Mouse (Mus musculus): Measurements from ENCODE around the gene Kdm2b. TPM values are rescaled to one million over a fixed set of nuclear protein-coding genes. Genes with fewer than 3 reads are reported as not detected.
A peak's percentile ranks its signal among the peaks of the same experiment; 100 is the strongest.

Kdm2b gene
- total RNA-seq (2018; cell fraction: chromatin; rRNA removed): 10 to 100 TPM in 23 of 26 experiments, 1 to 10 TPM in 3; 7.2 to 82.4 (median 41.6) TPM
- 10 to 100 TPM in 25 of 26 experiments, 1 to 10 TPM in 1; 9.1 to 34.3 (median 22.3) TPM for total RNA-seq (2018; cell fraction: cytosol; rRNA removed)
- total RNA-seq (2018; cell fraction: nucleus; rRNA removed): 10 to 100 TPM in 25 of 26 experiments, 1 to 10 TPM in 1; 9.9 to 63.2 (median 24.7) TPM
- 23.6 to 28.0 TPM (median 23.7 TPM) in 3 replicates for polyA plus RNA-seq (2018)

- Histone ChIP-seq H3K27ac (peak within 1 kb of the TSS; percentile 75), H3K4me3 (ENCODE audit: inconsistent target) (peak within 1 kb of the TSS; percentile 57), H3K79me2 (ENCODE audit: inconsistent target) (no peaks in the 10 kb centered on the region), H3K36me3 (ENCODE audit: inconsistent target) (no peaks in the 10 kb centered on the region)
- 8% methylated on average over 13 of the region's 15 CpGs for WGBS (ENCODE audit: missing documents)
These were observed at the start of gene Kdm2b for GRCm38 (mm10) chr5:122989551-122990330. Gene Kdm2b (minus strand): TSS chr5:122989823.

DNA sequence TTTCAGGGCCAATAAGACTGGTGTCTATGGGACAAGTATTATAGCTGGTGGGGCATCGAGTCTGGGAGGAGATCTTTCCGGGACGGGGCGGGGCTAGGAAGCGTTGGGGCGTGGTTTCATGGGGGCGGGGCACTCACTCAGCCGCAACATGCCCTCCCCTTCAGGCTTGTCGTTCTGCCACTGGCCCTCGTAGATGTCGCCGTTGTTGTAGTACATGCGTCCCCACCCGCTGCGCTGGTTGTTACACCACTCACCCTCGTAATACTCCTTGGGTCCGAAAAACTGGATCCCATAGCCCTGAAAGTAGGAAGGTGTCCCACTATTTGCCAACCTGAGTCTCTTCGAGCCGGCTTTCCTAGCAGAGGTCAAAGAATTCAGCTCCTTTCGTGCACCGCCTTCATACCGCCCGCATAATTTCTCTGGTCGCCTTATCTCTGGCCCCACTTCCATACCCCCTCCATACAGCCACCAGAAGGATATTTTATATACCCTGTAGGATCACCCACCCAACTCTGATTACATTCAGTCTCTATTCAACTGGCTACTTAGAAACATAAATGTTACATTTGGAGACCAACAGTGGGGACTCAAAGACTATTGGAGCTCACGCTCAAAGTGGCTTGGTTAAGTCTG lies 49.6 kb upstream of the Kdm2b start:
- H3K27ac ChIP-seq: 0 out of 2 replicates have a peak overlapping the region, but pooled peaks have one; percentile 1
- WGBS (ENCODE audit: missing documents): 9% methylated on average over 25 of the region's 25 CpGs
- peak overlapping the region; percentile 22; the same call in 1 of the 2 replicates for H3K4me3 ChIP-seq (ENCODE audit: inconsistent target)
- no peaks in the 10 kb centered on the region for H3K36me3 ChIP-seq (ENCODE audit: inconsistent target)
- no peaks in the 10 kb centered on the region for H3K79me2 ChIP-seq (ENCODE audit: inconsistent target)

- 22% methylated on average over 5 of the region's 5 CpGs for WGBS (ENCODE audit: missing documents)
- H3K4me3 ChIP-seq (ENCODE audit: inconsistent target): no peak overlapping the region
- no peaks in the 10 kb centered on the region for H3K79me2 ChIP-seq (ENCODE audit: inconsistent target)
These were observed 48.5 kb upstream of the Kdm2b start for GRCm38 (mm10) chr5:123038115-123038514.

DNA sequence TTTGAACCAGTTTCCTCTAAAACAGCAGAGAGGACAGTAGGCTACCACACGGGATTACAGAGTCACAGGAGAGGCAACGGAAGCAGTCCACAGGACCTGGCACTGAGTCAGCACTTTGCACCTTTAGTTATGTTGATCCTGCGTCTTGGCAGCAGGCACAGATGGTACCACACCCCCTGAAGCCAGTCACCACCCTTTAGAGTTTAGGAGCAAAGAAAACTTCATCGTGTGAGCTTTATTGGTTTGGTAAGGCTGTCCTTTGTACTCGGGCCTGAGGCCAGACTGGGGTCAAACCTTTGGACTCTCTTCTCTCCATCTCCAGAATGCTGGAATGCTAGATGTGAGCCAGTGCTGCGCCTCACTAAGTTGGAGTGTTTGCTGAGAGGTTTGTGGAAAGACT lies 45.9 kb upstream of the Kdm2b start:
- 38% methylated on average over 6 of the region's 6 CpGs for WGBS (ENCODE audit: missing documents)
- H3K36me3 ChIP-seq (ENCODE audit: inconsistent target): peaks cover 12% of the 10 kb centered on the region; the same call in 1 of the 2 replicates

More at GRCm38 (mm10) chr5:123038115-123038514, 48.5 kb upstream of the Kdm2b start:
- Histone ChIP-seq H3K27ac (no peak overlapping the region), H3K36me3 (ENCODE audit: inconsistent target) (no peaks in the 10 kb centered on the region)

GRCm38 (mm10) chr5:123035089-123035488 lies 45.5 kb upstream of the Kdm2b start:
- no peaks in the 10 kb centered on the region; the same call in 1 of the 2 replicates for H3K79me2 ChIP-seq (ENCODE audit: inconsistent target)
- 97% methylated on average over 4 of the region's 4 CpGs for WGBS (ENCODE audit: missing documents)
- H3K36me3 ChIP-seq (ENCODE audit: inconsistent target): peaks cover 17% of the 10 kb centered on the region
- no peak overlapping the region for H3K4me3 ChIP-seq (ENCODE audit: inconsistent target)
- H3K27ac ChIP-seq: no peak overlapping the region

More for the DNA sequence above, 45.9 kb upstream of the Kdm2b start:
- Histone ChIP-seq H3K79me2 (ENCODE audit: inconsistent target) (no peaks in the 10 kb centered on the region), H3K27ac (no peak overlapping the region), H3K4me3 (ENCODE audit: inconsistent target) (no peak overlapping the region)

- WGBS (ENCODE audit: missing documents): 81% methylated on average over 7 of the region's 7 CpGs
- H3K79me2 ChIP-seq (ENCODE audit: inconsistent target): peaks cover 12% of the 10 kb centered on the region
- H3K36me3 ChIP-seq (ENCODE audit: inconsistent target): peaks cover 31% of the 10 kb centered on the region
- no peak overlapping the region for H3K4me3 ChIP-seq (ENCODE audit: inconsistent target)
- no peak overlapping the region for H3K27ac ChIP-seq
These were observed 44.1 kb upstream of the Kdm2b start for GRCm38 (mm10) chr5:123033646-123034160.

DNA sequence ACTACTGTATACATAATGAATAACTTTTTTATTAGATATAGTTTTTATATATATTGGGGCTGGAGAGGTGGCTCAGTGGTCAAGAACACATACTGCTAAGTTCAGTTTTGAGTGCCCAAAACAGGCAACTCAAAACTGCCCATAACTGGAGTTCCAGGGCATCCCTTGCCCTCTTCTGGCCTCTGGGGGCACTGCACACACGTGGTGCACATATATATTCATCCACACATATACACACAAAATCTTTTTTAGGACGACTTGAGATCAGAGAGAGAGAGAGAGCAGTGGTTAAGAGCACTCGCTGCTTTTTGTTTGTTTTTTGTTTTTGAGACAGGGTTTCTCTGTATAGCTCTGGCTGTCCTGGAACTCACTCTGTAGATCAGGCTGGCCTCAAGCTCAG lies 41.7 kb upstream of the Kdm2b start:
- Histone ChIP-seq H3K36me3 (ENCODE audit: inconsistent target) (peaks cover 32% of the 10 kb centered on the region), H3K27ac (no peak overlapping the region), H3K79me2 (ENCODE audit: inconsistent target) (peaks cover 36% of the 10 kb centered on the region), H3K4me3 (ENCODE audit: inconsistent target) (no peak overlapping the region)
- WGBS (ENCODE audit: missing documents): 100% methylated on average over 3 of the region's 3 CpGs

DNA sequence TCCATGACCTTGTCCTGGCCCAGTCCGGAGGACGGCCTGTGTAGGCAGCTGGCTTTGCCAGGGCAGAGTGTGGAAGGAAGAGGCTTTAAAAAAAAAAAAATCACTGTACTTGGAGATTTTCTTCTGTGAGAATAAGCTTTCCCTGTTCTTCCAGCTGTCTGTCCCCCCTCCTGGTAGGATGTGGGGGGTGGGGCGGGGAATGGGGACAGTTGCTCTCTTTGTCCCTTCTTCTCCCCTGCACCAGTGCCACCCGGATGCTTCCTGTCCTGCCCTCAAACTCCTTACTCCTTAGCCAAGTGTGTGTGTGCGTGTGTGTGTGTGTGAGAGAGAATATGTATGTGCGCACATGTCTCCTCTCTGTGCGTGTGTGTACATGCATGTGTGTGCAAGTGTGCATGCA lies 40.1 kb upstream of the Kdm2b start:
- H3K27ac ChIP-seq: no peak overlapping the region
- H3K79me2 ChIP-seq (ENCODE audit: inconsistent target): peaks cover 44% of the 10 kb centered on the region
- WGBS (ENCODE audit: missing documents): 92% methylated on average over 7 of the region's 7 CpGs
- H3K36me3 ChIP-seq (ENCODE audit: inconsistent target): peaks cover 32% of the 10 kb centered on the region
- H3K4me3 ChIP-seq (ENCODE audit: inconsistent target): no peak overlapping the region

DNA sequence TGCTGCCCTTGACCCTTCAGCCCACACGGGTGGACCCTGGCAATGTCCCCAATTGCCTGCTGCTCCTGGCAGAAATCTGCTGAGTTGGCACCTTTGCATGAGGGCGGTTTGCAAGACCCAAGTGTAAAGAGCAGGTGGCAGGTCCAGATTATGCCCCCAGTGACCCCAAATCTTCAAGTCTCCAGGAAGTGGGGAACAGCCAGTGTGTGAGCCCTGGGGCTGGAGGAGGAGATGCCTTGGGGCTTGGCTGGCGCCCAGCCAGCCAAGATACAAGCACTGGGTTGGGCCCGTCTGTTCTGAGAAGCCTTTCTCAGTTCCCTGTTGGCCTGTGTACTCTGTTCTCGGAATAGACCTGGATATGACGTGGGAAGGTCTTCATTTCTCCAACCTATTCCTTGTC lies 37.8 kb upstream of the Kdm2b start:
- Histone ChIP-seq H3K27ac (no peak overlapping the region), H3K79me2 (ENCODE audit: inconsistent target) (peaks cover 65% of the 10 kb centered on the region), H3K36me3 (ENCODE audit: inconsistent target) (peaks cover 32% of the 10 kb centered on the region), H3K4me3 (ENCODE audit: inconsistent target) (no peak overlapping the region)
- 31% methylated on average over 6 of the region's 6 CpGs for WGBS (ENCODE audit: missing documents)

GRCm38 (mm10) chr5:123026414-123026813 lies 36.8 kb upstream of the Kdm2b start:
- peaks cover 27% of the 10 kb centered on the region for H3K36me3 ChIP-seq (ENCODE audit: inconsistent target)
- no peak overlapping the region for H3K4me3 ChIP-seq (ENCODE audit: inconsistent target)
- H3K27ac ChIP-seq: peak overlapping the region; percentile 85
- peaks cover 75% of the 10 kb centered on the region for H3K79me2 ChIP-seq (ENCODE audit: inconsistent target)
- 74% methylated on average over 6 of the region's 6 CpGs for WGBS (ENCODE audit: missing documents)

GRCm38 (mm10) chr5:123024965-123025573 lies 35.4 kb upstream of the Kdm2b start:
- Histone ChIP-seq H3K36me3 (ENCODE audit: inconsistent target) (peaks cover 15% of the 10 kb centered on the region; the same call in 1 of the 2 replicates), H3K4me3 (ENCODE audit: inconsistent target) (no peak overlapping the region), H3K27ac (peak overlapping the region; percentile 85), H3K79me2 (ENCODE audit: inconsistent target) (peaks cover 89% of the 10 kb centered on the region)
- 2% methylated on average over 9 of the region's 9 CpGs for WGBS (ENCODE audit: missing documents)

DNA sequence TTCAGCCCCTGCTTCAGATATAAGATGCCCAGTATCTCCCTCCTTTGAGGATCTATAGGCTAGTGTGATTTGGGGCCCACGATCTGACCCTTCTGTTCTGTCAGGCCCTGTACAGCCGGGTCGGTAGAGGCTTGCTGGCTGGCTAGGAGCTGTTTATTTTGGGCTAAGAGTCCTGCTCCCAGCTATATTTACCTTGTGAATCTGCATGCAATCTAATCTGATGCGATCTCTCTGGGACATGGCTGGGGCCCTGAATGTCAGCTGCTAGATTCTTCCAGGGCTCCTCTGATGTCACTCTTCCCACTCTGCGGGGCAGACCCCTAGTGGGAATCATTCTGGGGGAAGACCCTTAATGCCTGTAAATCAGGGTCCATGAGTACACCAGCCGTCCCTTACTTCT lies 34.7 kb upstream of the Kdm2b start:
- peak overlapping the region; percentile 85 for H3K27ac ChIP-seq
- 78% methylated on average over 6 of the region's 6 CpGs for WGBS (ENCODE audit: missing documents)

DNA sequence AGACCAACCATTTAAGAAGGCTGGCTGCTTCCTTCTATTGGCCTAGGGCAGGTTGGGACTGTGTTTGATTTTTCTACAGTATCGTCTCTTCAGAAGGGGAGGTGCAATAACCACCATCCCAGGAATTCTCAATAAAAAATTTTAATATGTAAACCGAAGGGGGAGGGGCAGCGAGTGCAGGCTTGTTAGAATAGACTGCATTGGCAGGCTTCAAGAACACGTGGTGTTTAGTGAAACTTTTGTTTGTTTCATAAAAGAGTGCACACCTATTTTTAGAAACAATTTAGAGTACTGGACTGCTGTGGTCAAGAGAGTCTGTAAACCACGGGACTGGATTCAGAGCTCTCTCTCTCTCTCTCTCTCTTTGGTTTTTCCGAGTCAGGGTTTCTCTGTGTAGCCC lies 33.4 kb upstream of the Kdm2b start:
- WGBS (ENCODE audit: missing documents): 40% methylated on average over 6 of the region's 6 CpGs
- Histone ChIP-seq H3K4me3 (ENCODE audit: inconsistent target) (no peak overlapping the region), H3K36me3 (ENCODE audit: inconsistent target) (no peaks in the 10 kb centered on the region), H3K27ac (peak overlapping the region; percentile 85), H3K79me2 (ENCODE audit: inconsistent target) (peaks cover 90% of the 10 kb centered on the region)

More for the DNA sequence above, 34.7 kb upstream of the Kdm2b start:
- Histone ChIP-seq H3K36me3 (ENCODE audit: inconsistent target) (peaks cover 8% of the 10 kb centered on the region; the same call in 1 of the 2 replicates), H3K4me3 (ENCODE audit: inconsistent target) (no peak overlapping the region), H3K79me2 (ENCODE audit: inconsistent target) (peaks cover 90% of the 10 kb centered on the region)

DNA sequence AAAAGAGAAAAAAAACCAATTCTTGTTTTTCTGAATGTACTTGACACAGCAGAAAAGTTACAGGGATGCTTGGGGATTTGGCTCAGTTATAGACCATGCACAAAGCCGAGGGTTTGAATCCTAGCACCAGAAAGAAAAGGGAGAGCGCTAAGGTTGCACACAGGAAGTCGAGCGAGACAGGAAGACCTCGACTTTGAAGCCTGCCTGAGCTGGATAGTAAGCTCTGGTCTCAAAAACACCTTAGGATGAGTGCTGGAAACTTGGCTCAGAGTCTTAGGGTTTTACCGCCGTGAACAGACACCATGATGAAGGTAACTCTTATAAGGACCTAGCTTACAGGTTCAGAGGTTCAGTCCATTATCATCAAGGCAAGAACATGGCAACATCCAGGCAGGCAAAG lies 31.8 kb upstream of the Kdm2b start:
- no peak overlapping the region for H3K4me3 ChIP-seq (ENCODE audit: inconsistent target)
- no peak overlapping the region for H3K27ac ChIP-seq
- peaks cover 90% of the 10 kb centered on the region for H3K79me2 ChIP-seq (ENCODE audit: inconsistent target)
- 65% methylated on average over 7 of the region's 7 CpGs for WGBS (ENCODE audit: missing documents)
- H3K36me3 ChIP-seq (ENCODE audit: inconsistent target): no peaks in the 10 kb centered on the region
